Mouse (Mus musculus): ENCODE results near the gene Lrrc8a.

- no peak for TF ChIP-seq CTCF (IDR thresholded peaks at IDR 0.05; ENCODE audit: control insufficient read depth, insufficient read depth, insufficient read length)
- TF ChIP-seq USF1 (IDR thresholded peaks at IDR 0.05; ENCODE audit: low read depth), result no peak
- TF ChIP-seq CEBPB (IDR thresholded peaks at IDR 0.05; ENCODE audit: low read depth), result no peak
Measured at GRCm38 (mm10) chr2:30194656-30195055, 42.9 kb upstream of the Lrrc8a start.

Measured in C2C12 (cell line).